ENCODE assay signal across 8 mouse cellular contexts in the genomic region with DNA sequence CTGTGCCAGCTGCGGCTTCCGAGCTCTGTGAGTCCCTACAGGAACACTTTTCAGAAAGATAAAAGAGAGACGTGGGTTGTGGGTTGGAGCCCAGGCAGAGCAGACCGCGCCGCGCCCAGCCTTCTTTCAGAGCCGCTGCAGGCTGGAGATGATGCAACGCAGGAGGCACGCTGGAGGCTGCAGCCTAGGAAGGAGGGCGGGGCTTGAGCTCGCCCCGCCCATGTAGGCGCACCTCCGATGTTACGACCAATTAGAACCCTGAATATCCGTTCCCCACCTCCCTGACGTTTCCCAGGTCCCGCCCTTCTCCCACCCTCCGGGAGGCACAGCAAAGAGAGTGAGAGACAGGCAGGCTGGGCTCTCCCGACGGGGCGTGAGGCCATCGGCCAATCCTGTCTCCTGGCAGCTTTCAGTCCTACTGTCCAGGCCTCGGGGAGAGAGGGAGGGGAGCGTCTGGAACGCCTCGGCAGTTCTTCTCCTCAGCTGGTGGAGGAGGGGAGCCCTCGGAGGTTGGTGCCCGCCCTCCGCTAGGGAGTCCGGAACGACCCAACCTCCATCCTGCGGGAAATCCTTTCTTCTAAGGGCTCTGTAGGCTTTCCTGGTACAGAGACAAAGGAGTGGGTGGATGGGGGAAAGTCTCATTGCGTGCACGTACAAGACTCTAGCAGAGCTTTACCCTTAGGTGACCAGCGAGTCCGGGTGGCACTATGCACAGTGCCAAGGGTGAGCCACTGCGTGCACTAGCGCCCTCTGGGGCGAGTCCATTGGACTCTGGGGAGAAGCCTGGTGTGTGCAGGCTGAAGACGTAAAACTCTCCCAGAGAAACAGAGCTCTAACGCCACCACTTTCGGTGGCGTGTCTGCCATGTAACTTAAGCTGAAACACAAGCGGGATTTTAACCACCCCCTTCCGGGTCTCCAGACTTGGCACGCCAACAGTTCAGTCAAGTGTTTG. TPM values are rescaled to one million over a fixed set of nuclear protein-coding genes. Genes with fewer than 3 reads are reported as not detected.
DNase-seq lines count a peak whose midpoint lies in the region; ATAC-seq lines count a peak whose summit lies in the region.

A gene (minus strand): TSS at position 153 of the 954 bp plus-strand sequence.

- intact Hi-C loops in left cerebral cortex, postnatal 14 days (cut with DNase I), result loop anchor here (5.0 kb wide), 2 partner anchors 64 to 71 kb away; no protein-coding TSS in a partner anchor

- no peaks in the 10 kb centered on the region for H3K27me3 ChIP-seq in intestine, embryonic 14.5 days (replicated peaks; ENCODE audit: control insufficient read depth, insufficient read depth, low read length)

- peak within 1 kb of the TSS; percentile 97 for H3K4me2 ChIP-seq in intestine, embryonic 14.5 days (ENCODE audit: low read length)

- under 1% methylated on average over 48 of the region's 48 CpGs for WGBS in intestine, embryonic 14.5 days

- H3K4me1 ChIP-seq in intestine, embryonic 14.5 days (replicated peaks; ENCODE audit: control insufficient read depth, insufficient read depth, low read length), result peaks cover 16% of the 10 kb centered on the region

- H3K9ac ChIP-seq in intestine, embryonic 14.5 days (ENCODE audit: low read length), result peak within 1 kb of the TSS; percentile 59

- H3K9me3 ChIP-seq in intestine, embryonic 14.5 days (ENCODE audit: control insufficient read depth, low read length), result no peaks in the 10 kb centered on the region

- H3K4me3 ChIP-seq in intestine, embryonic 14.5 days (ENCODE audit: low read depth, low read length), result peak within 1 kb of the TSS; percentile 58

- H3K27ac ChIP-seq in intestine, embryonic 14.5 days (ENCODE audit: low read depth), result peak within 1 kb of the TSS; percentile 95

- ATAC-seq in intestine, embryonic 14.5 days (replicated peaks; ENCODE audit: low FRiP score, low TSS enrichment, low read depth), result peak; percentile 99

- peak; percentile 84 to 85 for DNase-seq in adrenal gland, adult 18-20 months (ENCODE audit: low spot score in 2 of 2)
- peak; percentile 97 for DNase-seq in embryo, embryonic 11 days
- DNase-seq in gastrocnemius, postnatal 25 days, result peak; percentile 95
- peak; percentile 96 for DNase-seq in intestine, embryonic 14.5 days (ENCODE audit: low spot score)
- peak; percentile 94 to 97 for DNase-seq in left cerebral cortex, postnatal 14 days (ENCODE audit: low spot score in 2 of 2)
- peak; percentile 99 for DNase-seq in mesoderm, embryonic 11.5 days (ENCODE audit: low read depth, low spot score)
- peak; percentile 93 to 95 for DNase-seq in right cerebral cortex, postnatal 36 days (ENCODE audit: low spot score in 2 of 2)
- DNase-seq in yolk sac, embryonic 10.5 days (ENCODE audit: low spot score), result peak; percentile 99

- no peaks in the 10 kb centered on the region for H3K36me3 ChIP-seq in intestine, embryonic 14.5 days (ENCODE audit: control insufficient read depth, insufficient read depth, low read length)

RNA-seq across cellular contexts. Expression of the gene that starts here (rescaled TPM):
- 1 to 10 TPM; 6.3 to 9.7 TPM for total RNA-seq in adrenal gland, adult 18-20 months (2021)
- total RNA-seq in gastrocnemius, postnatal 25 days (2021), result 1 to 10 TPM; 1.2 to 1.3 TPM
- 17.2 and 18.2 TPM in 2 replicates for polyA plus RNA-seq in intestine, embryonic 14.5 days (2014; fragmentation: Nextera tagmentation; extraction: Ambion mirVana)
- total RNA-seq in left cerebral cortex, postnatal 14 days (2021), result 10 to 100 TPM; 46.4 to 49.0 TPM

Comparison
In these comparisons a context has a peak if more than half of its experiments do, and no peak if none do; other contexts are left out.
1. Peak in every context shown above with its lines: DNase-seq, ATAC-seq, H3K4me3 ChIP-seq and H3K27ac ChIP-seq.
2. RNA of the gene that starts here (total RNA-seq): 46.4 to 49.0 TPM in left cerebral cortex, postnatal 14 days; 6.3 to 9.7 TPM in adrenal gland, adult 18-20 months and 1.2 to 1.3 TPM in gastrocnemius, postnatal 25 days; every median in the first group is over 4 times any median in the second.